Mouse (Mus musculus): ENCODE measurements around the gene Dnah6.

DNA sequence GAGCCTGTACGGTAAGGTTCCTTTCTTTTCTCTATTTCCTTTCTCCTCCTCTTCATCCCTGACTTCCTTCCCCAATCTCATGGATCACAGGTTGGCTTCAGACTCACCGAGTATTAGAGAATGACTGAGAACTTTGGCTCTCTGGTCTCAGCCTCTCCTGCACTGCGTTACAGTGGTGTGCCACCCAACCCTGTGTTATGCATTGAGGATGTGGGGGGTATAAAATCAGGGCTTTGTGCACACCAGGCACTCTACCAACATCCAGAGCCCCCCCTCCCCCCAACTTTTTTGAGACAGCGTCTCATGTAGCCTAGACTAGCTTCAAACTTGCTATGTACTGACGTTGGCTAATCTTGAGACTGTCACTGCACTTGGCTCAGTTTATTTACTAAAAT is 227.8 kb downstream of the Dnah6 start:
- TF ChIP-seq CTCF (IDR thresholded peaks at IDR 0.05; ENCODE audit: control insufficient read depth, insufficient read depth, low read length): no peak
- TF ChIP-seq POLR2A (IDR thresholded peaks at IDR 0.05; ENCODE audit: borderline replicate concordance, control insufficient read depth, low read depth, low read length): no peak
